Mouse (Mus musculus): ENCODE results near the gene Ncoa5. TPM values are rescaled to one million over a fixed set of nuclear protein-coding genes. Genes with fewer than 3 reads are reported as not detected.
A peak's percentile ranks its signal among the peaks of the same experiment; 100 is the strongest.

The Ncoa5 gene
- total and polyA plus RNA-seq, 2 experiments: 4.3 to 11.5 TPM

- Histone ChIP-seq H3K9ac (ENCODE audit: low read depth, low read length) (no peak overlapping the region), H3K79me2 (ENCODE audit: control insufficient read depth, insufficient read depth, low read length) (no peaks in the 10 kb centered on the region), H3K36me3 (ENCODE audit: control insufficient read depth, insufficient read depth, low read length) (no peaks in the 10 kb centered on the region), H3K4me1 (ENCODE audit: control insufficient read depth, insufficient read depth, low read length) (no peaks in the 10 kb centered on the region), H3K27ac (replicated peaks; ENCODE audit: insufficient read depth, low read depth, low read length) (no peak overlapping the region), H3K27me3 (ENCODE audit: control insufficient read depth, insufficient read depth, low read length) (peaks cover 7% of the 10 kb centered on the region; the same call in 1 of the 2 replicates), H3K4me3 (ENCODE audit: insufficient read depth, low read depth, low read length) (no peak overlapping the region)
- no peak for TF ChIP-seq CTCF (IDR thresholded peaks at IDR 0.05; ENCODE audit: low read depth, low read length)
- no peak for TF ChIP-seq POLR2A (IDR thresholded peaks at IDR 0.05; ENCODE audit: extremely low read depth, insufficient read depth, low read length)
- 13% methylated on average over 9 of the region's 9 CpGs for WGBS
- no peak for DNase-seq (ENCODE audit: extremely low read depth, low read depth, low spot score)
Observed at GRCm38 (mm10) chr2:165077055-165077454, 42.4 kb upstream of the Ncoa5 start.

GRCm38 (mm10) chr2:165074937-165075336, 40.3 kb upstream of the Ncoa5 start:
- 45% methylated on average over 2 of the region's 2 CpGs for WGBS
- H3K27me3 ChIP-seq (ENCODE audit: control insufficient read depth, insufficient read depth, low read length): peaks cover 4% of the 10 kb centered on the region; the same call in 1 of the 2 replicates
- no peaks in the 10 kb centered on the region for H3K36me3 ChIP-seq (ENCODE audit: control insufficient read depth, insufficient read depth, low read length)
- H3K4me1 ChIP-seq (ENCODE audit: control insufficient read depth, insufficient read depth, low read length): no peaks in the 10 kb centered on the region
- TF ChIP-seq CTCF (IDR thresholded peaks at IDR 0.05; ENCODE audit: low read depth, low read length) (peak; percentile 97), POLR2A (IDR thresholded peaks at IDR 0.05; ENCODE audit: extremely low read depth, insufficient read depth, low read length) (no peak)
- no peak overlapping the region for H3K27ac ChIP-seq (replicated peaks; ENCODE audit: insufficient read depth, low read depth, low read length)
- no peaks in the 10 kb centered on the region for H3K79me2 ChIP-seq (ENCODE audit: control insufficient read depth, insufficient read depth, low read length)
- DNase-seq (ENCODE audit: extremely low read depth, low read depth, low spot score): peak; percentile 32
- no peak overlapping the region for H3K9ac ChIP-seq (ENCODE audit: low read depth, low read length)
- H3K4me3 ChIP-seq (ENCODE audit: insufficient read depth, low read depth, low read length): no peak overlapping the region

GRCm38 (mm10) chr2:165074081-165074884, 39.6 kb upstream of the Ncoa5 start:
- no peaks in the 10 kb centered on the region for H3K36me3 ChIP-seq (ENCODE audit: control insufficient read depth, insufficient read depth, low read length)
- no peaks in the 10 kb centered on the region for H3K79me2 ChIP-seq (ENCODE audit: control insufficient read depth, insufficient read depth, low read length)
- no peak overlapping the region for H3K27ac ChIP-seq (replicated peaks; ENCODE audit: insufficient read depth, low read depth, low read length)
- TF ChIP-seq POLR2A (IDR thresholded peaks at IDR 0.05; ENCODE audit: extremely low read depth, insufficient read depth, low read length) (no peak), CTCF (IDR thresholded peaks at IDR 0.05; ENCODE audit: low read depth, low read length) (no peak)
- peaks cover 4% of the 10 kb centered on the region; the same call in 1 of the 2 replicates for H3K27me3 ChIP-seq (ENCODE audit: control insufficient read depth, insufficient read depth, low read length)
- H3K9ac ChIP-seq (ENCODE audit: low read depth, low read length): no peak overlapping the region
- no peaks in the 10 kb centered on the region for H3K4me1 ChIP-seq (ENCODE audit: control insufficient read depth, insufficient read depth, low read length)
- no peak for DNase-seq (ENCODE audit: extremely low read depth, low read depth, low spot score)
- no peak overlapping the region for H3K4me3 ChIP-seq (ENCODE audit: insufficient read depth, low read depth, low read length)
- 26% methylated on average over 11 of the region's 11 CpGs for WGBS

GRCm38 (mm10) chr2:165073381-165073781, 38.7 kb upstream of the Ncoa5 start:
- TF ChIP-seq CTCF (IDR thresholded peaks at IDR 0.05; ENCODE audit: low read depth, low read length) (no peak), POLR2A (IDR thresholded peaks at IDR 0.05; ENCODE audit: extremely low read depth, insufficient read depth, low read length) (no peak)
- H3K36me3 ChIP-seq (ENCODE audit: control insufficient read depth, insufficient read depth, low read length): no peaks in the 10 kb centered on the region
- no peak for DNase-seq (ENCODE audit: extremely low read depth, low read depth, low spot score)
- peaks cover 3% of the 10 kb centered on the region; the same call in 1 of the 2 replicates for H3K27me3 ChIP-seq (ENCODE audit: control insufficient read depth, insufficient read depth, low read length)
- WGBS: 30% methylated on average over 9 of the region's 9 CpGs
- H3K27ac ChIP-seq (replicated peaks; ENCODE audit: insufficient read depth, low read depth, low read length): no peak overlapping the region
- H3K4me1 ChIP-seq (ENCODE audit: control insufficient read depth, insufficient read depth, low read length): no peaks in the 10 kb centered on the region
- H3K4me3 ChIP-seq (ENCODE audit: insufficient read depth, low read depth, low read length): no peak overlapping the region
- no peak overlapping the region for H3K9ac ChIP-seq (ENCODE audit: low read depth, low read length)
- no peaks in the 10 kb centered on the region for H3K79me2 ChIP-seq (ENCODE audit: control insufficient read depth, insufficient read depth, low read length)

GRCm38 (mm10) chr2:165070096-165070816, 35.6 kb upstream of the Ncoa5 start:
- H3K9ac ChIP-seq (ENCODE audit: low read depth, low read length): no peak overlapping the region
- H3K79me2 ChIP-seq (ENCODE audit: control insufficient read depth, insufficient read depth, low read length): no peaks in the 10 kb centered on the region
- H3K36me3 ChIP-seq (ENCODE audit: control insufficient read depth, insufficient read depth, low read length): no peaks in the 10 kb centered on the region
- no peak overlapping the region for H3K27ac ChIP-seq (replicated peaks; ENCODE audit: insufficient read depth, low read depth, low read length)
- DNase-seq (ENCODE audit: extremely low read depth, low read depth, low spot score): peak; percentile 10
- H3K27me3 ChIP-seq (ENCODE audit: control insufficient read depth, insufficient read depth, low read length): no peaks in the 10 kb centered on the region
- WGBS: 30% methylated on average over 23 of the region's 23 CpGs
- TF ChIP-seq POLR2A (IDR thresholded peaks at IDR 0.05; ENCODE audit: extremely low read depth, insufficient read depth, low read length) (no peak), CTCF (IDR thresholded peaks at IDR 0.05; ENCODE audit: low read depth, low read length) (peak; percentile 59)
- no peaks in the 10 kb centered on the region for H3K4me1 ChIP-seq (ENCODE audit: control insufficient read depth, insufficient read depth, low read length)
- H3K4me3 ChIP-seq (ENCODE audit: insufficient read depth, low read depth, low read length): no peak overlapping the region

Measured in liver, adult 2 months (tissue).